Mouse (Mus musculus) myocyte (in vitro differentiated cells): ENCODE measurements around the gene Phactr4. TPM values are rescaled to one million over a fixed set of nuclear protein-coding genes. Genes with fewer than 3 reads are reported as not detected.

Source experiments
- H3K27me3 ChIP-seq: one replicate; pipeline ENCODE4 v1.6.1; 2011; ENCODE audit not compliant: control insufficient read depth, insufficient read depth, insufficient read length
- H3K36me3 ChIP-seq: one replicate; pipeline ENCODE4 v1.6.1; 2011; ENCODE audit not compliant: control insufficient read depth, insufficient read depth
- H3K4me2 ChIP-seq: one replicate; pipeline ENCODE4 v1.6.1; 2011; ENCODE audit warnings: low read depth, control low read depth
- H3K4me3 ChIP-seq: one replicate; pipeline ENCODE4 v1.5.1; 2011; ENCODE audit warnings: mild to moderate bottlenecking, control low read depth, moderate library complexity
- H3K79me2 ChIP-seq: one replicate; pipeline ENCODE4 v1.6.1; 2011; ENCODE audit not compliant: control insufficient read depth, insufficient read depth
- H3ac ChIP-seq: one replicate; pipeline ENCODE4 v1.6.1; 2011; ENCODE audit not compliant: control insufficient read depth, insufficient read length
- CEBPB ChIP-seq: IDR thresholded peaks from 2 replicates; pipeline ENCODE4 v1.6.1; 2011; ENCODE audit warnings: mild to moderate bottlenecking, moderate library complexity; ENCODE audit not compliant: poor library complexity, insufficient read depth, severe bottlenecking
- E2F4 ChIP-seq: IDR thresholded peaks from one replicate; pipeline ENCODE4 v1.6.1; 2011; ENCODE audit warnings: mild to moderate bottlenecking, control low read depth, moderate library complexity; ENCODE audit not compliant: insufficient read depth
- MAX ChIP-seq: IDR thresholded peaks from one replicate; pipeline ENCODE4 v1.6.1; 2011; ENCODE audit warnings: low read depth, mild to moderate bottlenecking, control low read depth
- MYOD1 ChIP-seq, 3 experiments: IDR thresholded peaks; one replicate each; pipeline ENCODE4 v1.6.1; 2011; ENCODE audit warnings: control low read depth in 2 of 3, low read depth in 2 of 3, mild to moderate bottlenecking in 2 of 3, moderate library complexity in 1 of 3; ENCODE audit not compliant: insufficient read length in 2 of 3, control insufficient read depth in 1 of 3
- MYOG ChIP-seq, 3 experiments: IDR thresholded peaks; one replicate each; pipeline ENCODE4 v1.6.1; 2011; ENCODE audit warnings: control low read depth in 2 of 3, low read depth in 2 of 3, mild to moderate bottlenecking in 2 of 3; ENCODE audit not compliant: insufficient read length in 2 of 3, control insufficient read depth in 1 of 3, insufficient read depth in 1 of 3
- POLR2A ChIP-seq: IDR thresholded peaks from one replicate; pipeline ENCODE4 v1.6.1; 2011; ENCODE audit warnings: low read depth, mild to moderate bottlenecking, control low read depth, moderate library complexity; ENCODE audit not compliant: insufficient read length
- POLR2AphosphoS2 ChIP-seq: IDR thresholded peaks from one replicate; pipeline ENCODE4 v1.6.1; 2011; ENCODE audit warnings: low read depth, control low read depth; ENCODE audit not compliant: insufficient read length
- REST ChIP-seq: IDR thresholded peaks from one replicate; pipeline ENCODE4 v1.6.1; 2011; ENCODE audit warnings: mild to moderate bottlenecking, control low read depth, moderate library complexity; ENCODE audit not compliant: insufficient read depth, insufficient read length
- SRF ChIP-seq: IDR thresholded peaks from one replicate; pipeline ENCODE4 v1.6.1; 2011; ENCODE audit warnings: low read depth; ENCODE audit not compliant: control insufficient read depth, insufficient read length
- TCF12 ChIP-seq: IDR thresholded peaks from one replicate; pipeline ENCODE4 v1.6.1; 2011; ENCODE audit warnings: mild to moderate bottlenecking, control low read depth; ENCODE audit not compliant: poor library complexity, insufficient read depth, severe bottlenecking
- TCF3 ChIP-seq: IDR thresholded peaks from one replicate; pipeline ENCODE4 v1.6.1; 2011; ENCODE audit warnings: low read depth, control low read depth; ENCODE audit not compliant: insufficient read length
- USF1 ChIP-seq: IDR thresholded peaks from one replicate; pipeline ENCODE4 v1.6.1; 2011; ENCODE audit warnings: low read depth, mild to moderate bottlenecking, control low read depth, moderate library complexity
- polyA plus RNA-seq: library from polyadenylated mRNA; unstranded; fragments of >200 nt; fragmentation: generic; extraction: Trizol; gene quantifications from one replicate; pipeline ENCODE4 v1.2.1, GENCODE M21; 2012; ENCODE audit warnings: missing spikeins

The Phactr4 gene
- polyA plus RNA-seq, 1 experiment, result 15.8 TPM

DNA sequence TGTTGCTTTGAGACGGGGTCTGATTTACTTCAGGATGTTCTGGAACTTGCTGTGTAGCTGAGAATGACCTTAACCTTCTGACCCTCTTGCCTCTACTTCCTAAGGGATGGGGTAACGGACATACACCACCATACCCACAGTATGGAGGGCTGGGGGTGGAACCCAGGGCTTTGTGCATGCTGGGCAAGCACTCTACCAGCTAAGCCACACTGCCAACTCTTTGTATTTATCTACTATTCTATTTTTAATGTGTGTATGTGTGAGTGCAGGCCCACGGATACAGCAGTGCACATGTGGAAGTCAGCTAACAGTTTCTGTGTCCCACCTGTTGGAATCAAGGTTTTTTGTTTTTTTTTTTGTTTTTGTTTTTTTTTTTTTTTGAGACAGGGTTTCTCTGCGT is 62.8 kb downstream of the Phactr4 start:
- Histone ChIP-seq H3K36me3 (peaks cover 52% of the 10 kb centered on the region), H3K79me2 (no peaks in the 10 kb centered on the region), H3K4me3 (no peak overlapping the region), H3K4me2 (no peak overlapping the region), H3K27me3 (no peaks in the 10 kb centered on the region), H3ac (no peak overlapping the region)
- no peak for TF ChIP-seq POLR2AphosphoS2
- TF ChIP-seq REST, result no peak
- no peak for TF ChIP-seq TCF12
- TF ChIP-seq E2F4, result no peak
- TF ChIP-seq MAX, result no peak
- TF ChIP-seq TCF3, result no peak
- TF ChIP-seq SRF, result no peak
- no peak for TF ChIP-seq USF1
- no peak for TF ChIP-seq CEBPB
- TF ChIP-seq MYOG (IDR thresholded peaks at IDR 0.05; ENCODE audit: control insufficient read depth in 1 of 3, insufficient read depth in 1 of 3, insufficient read length in 2 of 3, low read depth in 2 of 3), result no peak
- TF ChIP-seq POLR2A, result no peak
- TF ChIP-seq MYOD1 (IDR thresholded peaks at IDR 0.05; ENCODE audit: control insufficient read depth in 1 of 3, insufficient read length in 2 of 3, low read depth in 2 of 3), result no peak

DNA sequence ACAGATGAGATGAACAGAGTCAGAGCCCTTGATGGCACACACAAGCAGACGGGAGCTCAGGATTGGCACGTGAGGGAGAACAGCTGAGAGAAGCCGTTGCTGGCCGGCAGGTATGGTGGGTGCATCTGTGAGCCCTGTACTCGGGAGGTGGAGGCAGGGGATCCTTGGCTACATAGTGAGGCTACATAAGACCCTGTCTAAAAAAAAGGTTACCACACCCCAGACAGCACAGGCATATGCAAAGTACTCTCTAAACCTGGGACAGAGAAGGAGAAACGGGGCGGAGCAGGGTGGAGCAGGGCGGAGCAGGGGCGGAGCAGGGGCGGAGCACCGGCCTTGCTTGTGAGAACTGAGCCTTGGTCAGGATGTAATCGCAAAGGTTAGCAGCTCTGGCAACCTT is 66.1 kb downstream of the Phactr4 start:
- Histone ChIP-seq H3K27me3 (no peaks in the 10 kb centered on the region), H3K4me3 (no peak overlapping the region), H3ac (no peak overlapping the region), H3K36me3 (peaks cover 30% of the 10 kb centered on the region), H3K79me2 (peaks cover 22% of the 10 kb centered on the region), H3K4me2 (no peak overlapping the region)
- TF ChIP-seq POLR2A (no peak), MYOD1 (IDR thresholded peaks at IDR 0.05; ENCODE audit: control insufficient read depth in 1 of 3, insufficient read length in 2 of 3, low read depth in 2 of 3) (no peak), REST (no peak), TCF3 (no peak), CEBPB (no peak), SRF (no peak)

DNA sequence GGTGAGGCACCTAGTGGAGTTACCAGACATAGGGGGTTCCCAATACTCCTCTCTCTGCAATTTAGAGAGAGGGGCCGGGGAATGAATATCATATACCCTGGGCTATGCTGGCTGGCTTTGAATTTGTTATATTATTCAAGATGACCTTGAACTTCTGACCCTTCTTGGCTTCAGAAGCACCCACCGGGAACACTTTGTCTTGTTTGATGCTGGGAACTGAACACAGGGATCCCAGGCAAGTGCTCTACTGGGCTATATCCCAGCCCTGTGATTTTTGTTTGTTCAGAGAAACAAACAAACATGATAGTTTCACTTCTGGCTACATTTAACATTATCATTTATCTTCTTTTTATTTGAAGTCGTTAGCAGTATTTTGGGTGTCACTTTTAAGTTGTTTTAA is 66.9 kb downstream of the Phactr4 start:
- H3K27me3 ChIP-seq, result no peaks in the 10 kb centered on the region
- peaks cover 24% of the 10 kb centered on the region for H3K79me2 ChIP-seq
- H3K4me3 ChIP-seq, result no peak overlapping the region
- no peak for TF ChIP-seq REST
- TF ChIP-seq TCF3, result no peak
- TF ChIP-seq E2F4, result no peak
- TF ChIP-seq SRF, result no peak
- TF ChIP-seq TCF12, result no peak
- TF ChIP-seq MYOD1 (IDR thresholded peaks at IDR 0.05; ENCODE audit: control insufficient read depth in 1 of 3, insufficient read length in 2 of 3, low read depth in 2 of 3), result no peak
- no peak for TF ChIP-seq USF1
- TF ChIP-seq MAX, result no peak
- TF ChIP-seq POLR2AphosphoS2, result no peak
- no peak for TF ChIP-seq POLR2A
- TF ChIP-seq MYOG (IDR thresholded peaks at IDR 0.05; ENCODE audit: control insufficient read depth in 1 of 3, insufficient read depth in 1 of 3, insufficient read length in 2 of 3, low read depth in 2 of 3), result no peak
- no peak for TF ChIP-seq CEBPB
- H3K4me2 ChIP-seq, result no peak overlapping the region
- no peak overlapping the region for H3ac ChIP-seq
- H3K36me3 ChIP-seq, result peaks cover 27% of the 10 kb centered on the region

DNA sequence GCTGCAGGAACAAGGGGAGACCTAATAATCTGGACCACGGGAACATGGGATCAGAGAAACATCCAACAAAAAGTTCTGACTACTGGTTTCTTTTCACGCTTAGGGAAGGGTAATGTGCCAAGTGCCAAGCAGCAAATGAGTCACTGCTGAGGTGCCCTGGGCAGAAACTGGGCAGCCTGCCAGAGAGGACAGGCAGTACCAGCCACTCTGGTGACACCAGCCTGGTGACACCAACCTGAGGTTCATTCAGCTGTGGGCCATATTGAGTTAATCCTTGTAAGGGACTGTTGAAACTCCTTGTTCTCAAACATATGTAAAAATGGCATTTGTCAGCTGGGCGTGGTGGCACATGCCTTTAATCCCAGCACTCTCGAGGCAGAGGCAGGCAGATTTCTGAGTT is 67.7 kb downstream of the Phactr4 start:
- peaks cover 24% of the 10 kb centered on the region for H3K79me2 ChIP-seq
- no peaks in the 10 kb centered on the region for H3K27me3 ChIP-seq
- peak overlapping the region; percentile 71 for H3K4me2 ChIP-seq
- H3ac ChIP-seq, result no peak overlapping the region
- TF ChIP-seq MAX (no peak), USF1 (no peak), POLR2A (no peak), MYOD1 (IDR thresholded peaks at IDR 0.05; ENCODE audit: control insufficient read depth in 1 of 3, insufficient read length in 2 of 3, low read depth in 2 of 3) (no peak)
- H3K36me3 ChIP-seq, result peaks cover 19% of the 10 kb centered on the region
- H3K4me3 ChIP-seq, result no peak overlapping the region

DNA sequence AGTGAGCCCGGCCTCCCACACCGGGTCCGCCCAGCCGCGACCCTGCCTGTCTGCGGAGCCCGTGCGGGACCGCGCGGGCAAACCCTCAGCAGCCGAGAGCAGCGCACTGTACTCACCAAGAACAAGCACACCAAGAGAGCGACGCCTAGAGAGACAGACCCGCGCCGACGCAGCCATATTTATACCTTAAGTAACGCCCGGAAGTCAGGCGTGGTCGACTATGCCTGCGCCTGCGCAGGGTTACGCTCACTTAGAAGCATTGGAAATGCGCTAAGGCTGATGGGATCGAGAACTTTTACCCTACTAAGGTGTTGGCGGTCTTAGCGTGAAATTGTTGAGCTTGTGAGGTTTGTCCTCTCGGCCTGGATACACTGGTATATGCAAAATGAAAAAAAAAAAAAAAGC is 68.8 kb downstream of the Phactr4 start, which contains the start of gene Rcc1:
TSS of gene Rcc1 (minus strand) at position 125 of the 405 bp plus-strand sequence.
- H3ac ChIP-seq, result peak within 1 kb of the TSS; percentile 8
- peaks cover 24% of the 10 kb centered on the region for H3K79me2 ChIP-seq
- H3K4me3 ChIP-seq, result peak within 1 kb of the TSS; percentile 71
- TF ChIP-seq E2F4 (no peak), POLR2AphosphoS2 (peak; percentile 99), POLR2A (peak; percentile 99)
- peaks cover 13% of the 10 kb centered on the region for H3K36me3 ChIP-seq
- peak within 1 kb of the TSS; percentile 87 for H3K4me2 ChIP-seq
- H3K27me3 ChIP-seq, result no peaks in the 10 kb centered on the region
